Comparison of ENCODE assay signal across 10 mouse cellular contexts in genomic region chr14:67149961-67150471, GRCm38 (mm10).
DNase-seq lines count a peak whose midpoint lies in the region; TF ChIP-seq lines count a peak whose summit lies in the region.
"Had no signal": no experiment of that assay in that cellular context is flagged by ENCODE, and none has a peak within 500 bp of the region (broad histone marks: within the 10 kb centered on the region; RNA-seq: fewer than 3 reads in every experiment).

No protein-coding gene starts in this region.

- H3K36me3 ChIP-seq in E14TG2a.4 (ENCODE audit: insufficient read depth, low read length) = no peaks in the 10 kb centered on the region
- H3K36me3 ChIP-seq: liver, embryonic 13.5 days had no signal

- DNase-seq in adrenal gland, postnatal 14 days = peak; percentile 69
- DNase-seq in adrenal gland, adult 8-10 months = no peak
- DNase-seq in layer of hippocampus, adult 2 months (ENCODE audit: low spot score in 2 of 2) = no peak
- DNase-seq in layer of hippocampus, postnatal 36 days = no peak
- DNase-seq in lung, postnatal 4 days = peak; percentile 32 to 34
- no peak for DNase-seq in frontal cortex, postnatal 14 days (ENCODE audit: low spot score in 2 of 2)
- no peak for DNase-seq in cerebellum, adult 11 months
- DNase-seq: gastrocnemius, postnatal 36 days; liver, embryonic 13.5 days had no signal

- peaks cover 4% of the 10 kb centered on the region; the same call in 1 of the 2 replicates for H3K4me1 ChIP-seq in E14TG2a.4 (replicated peaks; ENCODE audit: low read depth, low read length)
- H3K4me1 ChIP-seq: liver, embryonic 13.5 days had no signal

- peak; percentile 63 for TF ChIP-seq CTCF in layer of hippocampus, adult 2 months (conservative IDR thresholded peaks at IDR 0.05)
- TF ChIP-seq CTCF in E14TG2a.4 (conservative IDR thresholded peaks at IDR 0.05; ENCODE audit: low read length) = peak; percentile 35

- H3K27me3 ChIP-seq in E14TG2a.4 (ENCODE audit: insufficient read depth, low read length) = peaks cover 4% of the 10 kb centered on the region; the same call in 1 of the 2 replicates
- H3K27me3 ChIP-seq: liver, embryonic 13.5 days had no signal

- H3K4me3 ChIP-seq in layer of hippocampus, adult 2 months = no peak overlapping the region
- no peak overlapping the region for H3K4me3 ChIP-seq in E14TG2a.4 (replicated peaks; ENCODE audit: low read length)
- H3K4me3 ChIP-seq: liver, embryonic 13.5 days had no signal

- no peaks in the 10 kb centered on the region for H3K9me3 ChIP-seq in E14TG2a.4 (ENCODE audit: low read length)
- H3K9me3 ChIP-seq: liver, embryonic 13.5 days had no signal

- no peak overlapping the region for H3K27ac ChIP-seq in layer of hippocampus, adult 2 months
- H3K27ac ChIP-seq: liver, embryonic 13.5 days had no signal

Comparison
In these comparisons a context has a peak if more than half of its experiments do, and no peak if none do; other contexts are left out.
1. DNase-seq: peak in adrenal gland, postnatal 14 days (single experiment) and lung, postnatal 4 days (2 of 2); none in adrenal gland, adult 8-10 months (single experiment), layer of hippocampus, adult 2 months (0 of 2), layer of hippocampus, postnatal 36 days (0 of 2), frontal cortex, postnatal 14 days (0 of 2) and cerebellum, adult 11 months (single experiment).